Mouse (Mus musculus) lung, postnatal 25 days (tissue): ENCODE data around the gene Ptpn3.
A peak's percentile ranks its signal among the peaks of the same experiment; 100 is the strongest.
"Not testable (repeated sequence)": the region's sequence is repeated elsewhere in the genome, so short reads cannot be mapped to it uniquely, and the experiment has no call there.

Source experiments
- DNase-seq: peaks from one replicate; pipeline ENCODE4 v3.0.0; 2022; ENCODE audit warnings: low spot score

The Ptpn3 gene

DNA sequence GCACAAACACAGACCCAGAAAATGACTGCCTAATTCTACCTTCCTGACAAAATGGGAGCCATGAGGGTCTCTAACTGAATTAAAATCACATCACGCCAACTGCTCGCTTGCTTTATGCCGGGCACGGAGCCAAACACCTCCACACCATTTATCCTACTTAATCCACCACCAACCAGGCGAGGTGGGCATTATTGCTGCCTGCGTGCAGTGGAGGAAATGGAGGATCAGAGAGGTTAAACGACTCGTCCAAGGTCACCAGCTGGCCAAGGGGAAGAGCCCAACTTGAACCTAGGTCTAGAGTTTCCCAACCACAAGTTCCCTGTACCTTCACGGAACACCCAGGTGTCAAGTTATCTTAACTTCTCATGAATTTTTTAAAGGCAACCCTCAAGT, 2.3 kb downstream of the Ptpn3 start:
- DNase-seq = no peak

DNA sequence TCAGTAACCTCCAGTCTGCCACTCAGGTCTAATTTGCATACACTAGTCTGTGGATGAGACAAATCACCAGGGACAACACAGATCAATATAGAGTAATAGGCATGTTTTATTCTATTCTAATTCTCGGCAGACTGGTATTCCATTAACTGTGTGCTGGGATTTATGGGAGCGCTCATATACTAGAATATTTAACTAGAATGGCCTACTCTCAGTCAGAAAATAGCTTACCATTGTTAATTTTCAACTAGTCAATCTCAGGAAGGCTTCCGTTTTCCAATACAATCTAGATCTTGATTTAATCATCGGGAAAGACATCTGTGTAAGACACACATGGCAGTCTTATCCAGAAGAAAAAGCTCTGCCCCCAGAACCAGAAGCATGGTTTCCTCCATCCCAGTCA, 3.5 kb downstream of the Ptpn3 start:
- no peak for DNase-seq

- peak; percentile 83 for DNase-seq
Observed at GRCm38 (mm10) chr4:57294971-57295656, 6.5 kb downstream of the Ptpn3 start.

DNA sequence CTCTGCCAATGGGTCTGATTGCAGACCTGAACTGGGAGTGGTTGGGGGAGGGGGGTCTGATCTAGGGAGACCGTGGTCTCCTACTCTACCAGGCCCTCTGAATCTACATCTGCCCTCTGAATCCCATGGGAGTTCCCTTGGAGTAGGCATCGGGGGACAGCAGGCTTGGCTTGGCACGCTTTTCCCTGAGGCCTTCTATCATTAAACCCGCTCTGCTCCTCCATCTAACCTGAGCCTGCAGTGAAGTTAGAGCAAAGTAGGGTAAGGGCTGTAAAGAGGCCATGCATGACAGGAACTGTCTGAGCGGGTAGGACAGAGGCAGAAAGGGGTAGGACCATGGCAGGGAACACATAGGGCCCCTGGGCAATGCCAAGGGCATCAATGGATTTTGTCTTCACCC, 9.0 kb downstream of the Ptpn3 start:
- no peak for DNase-seq

GRCm38 (mm10) chr4:57290049-57290448, 11.6 kb downstream of the Ptpn3 start:
- DNase-seq = no peak

DNA sequence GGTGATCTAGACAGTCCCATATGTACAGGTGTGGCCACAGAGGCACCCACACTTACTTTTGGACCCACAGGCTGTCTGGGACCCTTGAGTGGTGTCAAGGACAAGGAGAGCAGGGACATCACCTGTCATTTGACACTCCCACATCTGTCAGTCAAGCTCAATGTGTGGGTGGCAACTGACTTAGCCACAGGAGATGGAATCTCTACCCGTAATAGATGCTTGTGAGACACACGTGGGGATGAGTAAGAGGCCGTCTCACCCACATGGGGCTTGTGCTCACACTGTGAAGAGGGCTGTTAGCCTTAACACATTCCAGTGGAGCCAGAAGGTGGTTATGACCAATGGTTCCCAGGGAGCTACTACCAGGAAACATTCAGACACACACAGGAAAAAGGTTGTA, 13.8 kb downstream of the Ptpn3 start:
- DNase-seq = no peak

DNA sequence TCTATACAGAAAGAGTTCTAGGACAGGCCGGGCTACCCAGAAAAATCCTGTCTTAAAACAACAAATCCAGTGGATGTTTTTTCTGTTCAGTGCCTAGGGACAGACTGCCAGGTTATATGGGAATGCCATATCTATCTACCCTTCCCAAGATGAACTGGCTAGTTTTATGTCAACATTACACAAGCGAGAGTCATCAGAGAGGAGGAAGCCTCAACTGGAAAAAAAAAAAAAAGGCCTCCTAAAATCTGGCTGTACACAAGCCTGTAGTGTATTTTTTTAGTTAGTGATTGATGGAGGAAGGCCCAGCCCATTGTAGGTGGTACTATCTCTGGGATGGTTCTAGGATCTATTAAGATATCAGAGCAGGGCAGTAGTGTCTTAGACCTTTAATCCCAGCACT, 16.4 kb downstream of the Ptpn3 start:
- no peak for DNase-seq

- peak; percentile 34 for DNase-seq
Observed at GRCm38 (mm10) chr4:57283189-57283588, 18.4 kb downstream of the Ptpn3 start.

DNA sequence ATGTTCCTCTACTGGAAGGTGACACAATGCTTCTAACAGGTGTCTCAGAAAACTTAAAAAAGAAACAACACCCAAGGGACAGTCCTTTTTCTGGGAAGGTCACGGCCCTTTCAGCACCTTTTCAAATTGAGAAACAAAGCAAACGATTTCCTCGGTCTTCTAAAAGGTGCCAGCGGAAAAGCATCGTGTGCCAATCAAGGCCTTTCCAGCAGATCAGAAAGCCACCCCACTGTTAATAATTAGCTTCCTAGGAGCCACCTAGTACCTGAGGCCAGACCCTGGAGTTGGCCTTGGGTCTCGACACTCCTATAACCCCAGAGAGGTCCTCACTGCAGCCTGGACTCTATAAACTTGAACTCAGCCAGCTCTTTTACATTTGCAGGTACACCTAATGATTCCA, 19.0 kb downstream of the Ptpn3 start:
- no peak for DNase-seq

DNA sequence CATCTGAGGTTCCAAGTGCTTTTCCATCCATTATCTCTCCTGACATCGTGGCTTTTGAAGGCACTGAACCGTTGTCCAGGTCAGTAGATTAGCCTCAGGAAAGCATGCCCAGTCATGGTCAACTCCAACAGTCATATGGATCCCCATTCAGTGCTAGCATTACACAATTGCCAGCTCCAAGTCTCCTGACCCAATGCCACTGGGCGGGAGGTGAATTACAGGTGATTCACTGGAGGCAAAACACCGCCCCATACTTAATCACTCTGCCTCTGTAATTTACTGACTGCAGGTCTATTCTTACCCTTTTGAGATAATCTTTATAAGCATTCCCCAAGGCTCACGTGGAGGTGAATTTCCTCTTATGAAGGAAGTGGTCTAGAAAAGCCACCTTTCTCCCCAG, 19.5 kb downstream of the Ptpn3 start:
- no peak for DNase-seq

DNA sequence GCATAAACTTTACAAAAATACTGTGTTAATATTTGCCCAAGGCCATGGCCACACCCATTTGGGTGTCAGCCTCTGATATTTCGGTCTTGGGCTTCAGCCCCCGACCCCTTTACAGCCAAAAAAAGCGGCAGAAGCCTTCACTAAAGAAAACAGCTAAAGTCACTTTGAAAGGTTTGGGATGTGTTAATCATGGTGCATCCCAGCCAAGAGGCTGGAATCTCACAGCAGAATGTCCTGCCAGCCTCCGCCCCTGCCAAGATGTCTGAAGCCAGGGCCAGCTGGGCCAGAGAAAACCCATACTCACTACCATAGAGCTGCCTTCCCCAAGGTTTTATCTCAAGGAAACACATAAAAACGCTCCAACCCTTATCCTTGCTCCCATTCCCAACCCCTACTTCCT, 20.7 kb downstream of the Ptpn3 start:
- DNase-seq = peak; percentile 24

DNA sequence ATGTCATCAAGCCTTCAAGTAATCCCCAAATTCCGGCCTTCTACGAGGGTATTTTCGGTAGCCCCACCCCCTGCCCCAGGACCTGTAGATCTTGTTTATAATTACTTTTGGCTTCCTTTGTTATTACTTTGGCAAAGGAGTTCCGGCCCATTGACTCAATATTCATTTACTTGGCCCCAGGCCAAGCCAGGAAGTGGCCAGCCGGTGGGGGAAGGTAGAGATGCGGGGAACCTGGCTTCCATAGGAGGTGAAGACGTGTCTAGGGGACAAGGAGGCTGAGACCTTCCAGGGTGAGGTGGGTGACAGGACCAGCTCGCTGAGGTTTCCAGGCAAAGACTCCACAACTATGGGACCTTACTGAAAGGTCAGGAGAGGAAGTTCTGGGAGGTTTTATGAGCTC, 22.4 kb downstream of the Ptpn3 start:
- DNase-seq = peak; percentile 53

DNA sequence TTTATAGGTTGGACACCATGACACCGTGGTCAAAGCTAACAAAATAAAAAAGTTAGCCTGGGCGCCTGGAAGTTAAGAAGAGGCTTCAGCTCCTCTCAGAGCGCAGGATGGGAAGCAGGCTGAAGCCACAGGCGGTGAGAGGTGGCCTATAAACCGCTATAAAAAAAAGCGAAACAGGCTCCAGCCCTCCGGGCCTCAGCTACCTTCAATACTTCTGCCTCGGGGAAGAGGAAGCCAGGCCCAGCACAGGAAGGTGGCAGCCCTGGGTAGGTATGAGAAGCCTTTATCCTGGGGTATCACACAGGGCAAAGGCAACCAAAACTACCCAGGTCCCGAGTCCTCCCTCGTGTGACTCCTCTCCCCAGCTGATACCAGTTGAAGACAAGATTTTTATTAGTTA, 22.8 kb downstream of the Ptpn3 start:
- no peak for DNase-seq

GRCm38 (mm10) chr4:57277671-57278070, 24.0 kb downstream of the Ptpn3 start:
- no peak for DNase-seq

- DNase-seq = peak; percentile 78
Observed at GRCm38 (mm10) chr4:57275116-57275743, 26.4 kb downstream of the Ptpn3 start.

DNA sequence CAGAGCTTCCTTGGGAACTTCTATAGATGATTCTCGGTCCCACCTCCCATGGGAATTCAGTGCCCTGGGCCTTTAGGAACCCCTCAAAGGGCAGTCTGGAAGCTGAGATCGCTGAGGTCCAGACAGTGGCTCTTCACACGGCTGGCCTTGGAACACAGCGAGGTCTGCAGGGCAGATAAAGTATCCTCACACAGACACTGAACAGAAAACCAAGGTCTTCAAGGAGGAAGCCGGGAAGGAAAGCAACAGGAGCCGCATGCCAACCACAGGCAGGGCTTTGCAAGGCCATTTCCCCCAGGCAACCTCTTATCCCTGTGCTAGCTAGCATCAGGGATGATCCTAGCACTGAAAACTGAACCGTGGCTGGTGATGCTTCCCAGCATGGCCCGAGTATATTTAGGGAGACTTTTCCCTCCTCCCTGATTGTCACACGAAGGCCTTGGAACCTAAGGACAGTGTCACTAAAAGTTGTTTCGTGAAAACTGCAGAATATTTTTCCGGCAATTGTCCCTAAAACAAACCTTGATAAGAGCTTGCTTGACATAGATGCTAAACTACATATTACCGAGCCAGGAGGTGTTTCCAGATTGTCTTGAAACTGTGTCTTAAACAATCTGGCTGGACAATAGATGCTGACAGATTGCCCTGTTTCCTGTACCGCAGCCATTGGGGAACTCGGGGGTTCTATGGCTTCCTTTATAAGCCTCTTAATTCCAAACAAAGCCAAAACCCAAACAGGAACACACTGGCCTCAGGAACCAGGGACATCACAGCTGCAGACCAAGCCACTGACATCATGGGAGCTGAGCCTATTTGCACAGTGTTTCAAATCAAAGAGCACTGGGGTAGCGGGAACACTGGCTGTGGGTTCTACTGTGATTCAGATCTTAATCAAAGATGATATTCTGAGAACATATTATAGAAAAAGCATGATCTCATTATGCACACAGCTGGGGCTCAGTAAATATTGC, 27.8 kb downstream of the Ptpn3 start:
- DNase-seq = no peak

DNA sequence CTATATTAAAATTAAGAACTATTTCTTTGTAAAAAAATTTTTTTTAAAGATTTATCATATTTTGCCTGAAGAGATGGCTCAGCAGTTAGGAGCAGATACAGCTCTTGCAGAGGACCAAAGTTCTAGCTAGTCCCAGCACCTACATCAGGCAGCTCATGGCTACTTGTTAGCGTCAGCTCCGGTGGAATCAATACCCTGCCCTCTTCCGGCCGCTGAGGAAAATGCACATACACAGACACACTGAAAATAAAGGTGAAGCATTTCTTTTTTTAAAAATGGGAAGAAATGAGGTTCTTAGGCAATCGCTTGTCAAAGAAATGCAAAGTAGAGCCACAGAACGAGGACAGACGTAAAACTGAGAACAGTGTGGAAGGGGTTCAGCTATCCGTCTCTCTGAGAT, 30.6 kb downstream of the Ptpn3 start:
- no peak for DNase-seq

DNA sequence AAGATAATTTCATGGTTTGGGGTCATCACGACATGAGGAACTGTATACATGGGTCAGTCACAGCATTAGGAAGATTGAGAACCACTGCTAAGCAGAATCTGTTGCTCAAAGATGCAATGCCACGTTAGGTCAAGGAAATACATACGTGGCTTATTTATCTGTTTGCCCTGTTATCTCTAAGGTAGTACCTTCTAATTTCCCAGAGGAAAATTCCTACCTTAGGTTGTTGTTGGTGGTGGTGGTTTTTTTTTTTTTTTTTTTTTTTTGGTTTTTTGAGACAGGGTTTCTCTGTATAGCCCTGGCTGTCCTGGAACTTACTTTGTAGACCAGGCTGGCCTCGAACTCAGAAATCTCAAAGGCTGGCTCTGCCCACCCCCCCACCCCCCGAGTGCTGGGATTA, 31.1 kb downstream of the Ptpn3 start:
- DNase-seq = not testable (repeated sequence)

DNA sequence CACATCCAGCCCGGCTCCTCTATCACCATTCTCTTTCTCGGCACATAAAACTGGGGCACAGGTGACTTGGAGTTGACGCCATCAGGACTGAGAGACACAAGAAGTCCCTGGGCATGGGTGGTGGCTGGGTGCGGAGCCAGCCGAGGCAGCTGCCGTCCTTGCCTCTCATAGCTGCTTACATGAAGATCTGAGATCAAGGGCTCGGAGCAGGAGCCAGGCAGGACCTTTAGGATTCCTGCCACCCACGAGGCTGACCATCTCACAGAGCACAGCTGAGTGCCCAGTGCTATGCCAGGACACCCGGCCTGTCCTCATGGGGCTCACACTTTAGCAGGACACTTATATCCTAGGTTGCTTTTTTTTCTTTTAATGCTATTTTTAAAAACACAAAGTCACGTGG, 32.3 kb downstream of the Ptpn3 start:
- no peak for DNase-seq

GRCm38 (mm10) chr4:57268330-57268729, 33.3 kb downstream of the Ptpn3 start:
- no peak for DNase-seq

DNA sequence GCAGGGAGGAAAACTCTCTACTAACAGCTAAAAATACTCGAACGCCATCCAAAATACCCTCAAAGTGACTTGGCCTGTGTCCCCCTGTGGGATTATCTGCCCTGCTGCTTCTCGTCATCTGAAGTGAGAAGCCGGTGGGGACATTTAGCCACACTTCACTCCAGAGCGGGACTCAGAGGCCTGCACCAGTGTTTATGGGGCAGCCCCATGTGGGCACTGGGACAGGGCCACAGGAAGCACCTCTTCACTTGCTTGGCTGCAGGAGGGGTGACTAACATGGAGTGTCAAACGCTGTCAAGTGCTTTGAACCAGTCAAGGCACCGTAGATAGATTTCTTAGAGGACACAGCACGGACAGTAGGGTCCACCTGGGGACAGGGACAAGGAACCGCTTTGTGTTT, 35.2 kb downstream of the Ptpn3 start:
- no peak for DNase-seq

DNA sequence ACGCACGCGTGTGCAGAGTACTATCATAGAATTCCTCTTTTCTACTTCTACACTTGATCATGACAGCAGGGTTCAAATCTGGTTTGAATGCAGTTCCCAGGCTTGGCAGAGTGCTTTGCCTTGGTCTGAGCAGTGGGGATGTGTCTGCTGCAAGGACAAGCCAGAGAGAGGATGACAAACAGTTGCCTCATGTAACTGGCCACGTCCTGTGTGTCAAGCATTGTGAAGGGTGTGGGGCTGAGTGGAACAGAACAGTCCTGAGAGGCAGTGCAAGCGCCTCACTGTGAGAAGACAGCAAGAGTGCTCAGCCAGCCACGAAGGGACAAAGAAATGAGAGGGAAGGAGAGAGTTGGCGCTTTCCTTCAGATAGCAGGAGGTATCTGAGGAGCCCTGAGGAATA, 37.9 kb downstream of the Ptpn3 start:
- peak; percentile 38 for DNase-seq
